Mouse (Mus musculus) layer of hippocampus, adult 18-20 months (tissue): ENCODE data around the gene Foxr1. TPM values are rescaled to one million over a fixed set of nuclear protein-coding genes. Genes with fewer than 3 reads are reported as not detected.
A peak's percentile ranks its signal among the peaks of the same experiment; 100 is the strongest.
"Not testable (repeated sequence)": the region's sequence is repeated elsewhere in the genome, so short reads cannot be mapped to it uniquely, and the experiment has no call there.

Source experiments
- DNase-seq, 2 experiments: peaks; one replicate each; pipeline ENCODE4 v3.0.0; 2022; ENCODE audit warnings: low spot score in 2 of 2
- total RNA-seq, 2 experiments: library from RNA; stranded (reverse); gene quantifications; 2 replicates each; pipeline ENCODE4 v1.2.3; 2021

The Foxr1 gene
- total RNA-seq, 2 experiments from 2014 or later, result not detected

DNA sequence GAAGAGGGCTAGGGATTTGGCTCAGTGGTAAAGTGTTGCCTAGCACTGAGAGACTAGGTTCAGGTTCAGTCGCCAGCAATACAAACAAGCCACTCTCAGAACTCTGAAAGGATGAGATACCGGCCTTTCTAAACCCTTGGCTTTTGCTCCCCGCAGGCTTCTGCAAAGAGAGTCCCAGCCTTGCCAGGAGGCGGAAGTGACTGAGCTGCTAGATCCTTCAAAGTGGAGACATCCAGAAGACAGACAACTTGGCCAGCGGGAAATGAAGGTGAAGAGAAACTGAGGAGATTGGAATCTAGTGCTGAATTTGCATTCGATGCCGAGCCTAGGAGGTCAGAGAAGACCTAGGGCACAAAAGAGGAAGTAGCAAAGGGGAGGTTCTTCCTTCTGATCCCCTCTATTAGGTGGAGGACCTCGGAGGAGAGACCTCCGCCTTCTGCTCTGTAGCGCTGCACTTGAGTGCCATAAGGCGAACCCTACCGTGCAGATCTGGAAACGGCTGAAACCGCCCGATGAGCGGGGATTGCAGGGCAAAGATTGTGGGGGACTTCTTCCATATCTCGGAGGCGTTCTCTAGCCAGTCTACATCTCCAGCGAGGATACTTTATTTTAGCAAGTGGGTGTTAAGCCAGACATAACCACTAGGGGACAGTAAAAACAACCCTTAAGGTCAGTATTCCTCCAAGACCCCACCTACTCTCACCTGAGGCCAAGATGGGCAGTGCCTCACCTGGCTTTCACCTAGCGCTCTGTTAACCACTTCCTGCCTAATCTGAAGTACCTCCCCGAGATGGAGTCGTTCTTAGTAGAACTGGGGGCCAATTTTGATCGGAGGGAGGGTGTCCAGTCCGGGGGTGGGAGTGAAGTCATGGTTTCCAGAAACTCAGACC, 36.6 kb upstream of the Foxr1 start:
- DNase-seq, result peak in 1 of 2 experiments; percentile 77

DNA sequence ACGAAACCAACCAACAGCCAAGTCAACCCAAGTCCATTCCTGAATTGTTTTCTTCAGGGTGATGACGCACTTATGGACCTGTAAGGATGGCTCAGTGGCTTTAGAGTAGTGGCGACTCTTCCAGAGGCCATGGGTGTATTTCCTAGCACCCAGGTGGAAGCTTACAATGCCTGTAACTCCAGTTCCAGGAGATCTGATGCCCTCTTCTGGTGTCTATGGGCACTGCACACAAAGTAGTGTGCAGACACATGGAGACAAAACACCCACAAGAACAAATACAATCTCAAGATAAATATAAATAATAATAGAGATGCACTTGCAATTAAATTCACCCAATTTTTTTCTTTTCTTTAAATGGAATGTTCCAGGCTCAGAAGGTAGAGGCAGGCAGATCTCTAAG, 35.0 kb upstream of the Foxr1 start:
- no peak for DNase-seq

DNA sequence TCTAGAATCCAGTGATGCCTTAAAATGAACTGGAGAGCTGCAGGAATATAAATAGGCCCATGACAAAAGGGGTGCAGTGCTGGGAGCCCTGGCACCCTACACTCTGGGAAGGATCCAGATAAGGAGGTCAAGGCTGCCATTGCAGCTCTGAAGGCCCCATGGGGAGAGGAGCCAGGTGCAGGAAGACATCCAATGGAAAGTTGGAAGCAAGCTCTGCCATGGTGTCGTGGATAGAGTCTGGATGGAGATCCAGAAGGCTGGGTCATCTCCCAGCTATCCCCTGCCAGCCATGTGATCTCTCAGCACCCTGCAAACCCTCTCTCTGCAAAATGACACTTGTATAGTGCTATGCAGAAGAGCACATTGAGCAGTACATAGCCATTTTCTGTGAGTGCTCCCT, 33.4 kb upstream of the Foxr1 start:
- DNase-seq, result no peak

DNA sequence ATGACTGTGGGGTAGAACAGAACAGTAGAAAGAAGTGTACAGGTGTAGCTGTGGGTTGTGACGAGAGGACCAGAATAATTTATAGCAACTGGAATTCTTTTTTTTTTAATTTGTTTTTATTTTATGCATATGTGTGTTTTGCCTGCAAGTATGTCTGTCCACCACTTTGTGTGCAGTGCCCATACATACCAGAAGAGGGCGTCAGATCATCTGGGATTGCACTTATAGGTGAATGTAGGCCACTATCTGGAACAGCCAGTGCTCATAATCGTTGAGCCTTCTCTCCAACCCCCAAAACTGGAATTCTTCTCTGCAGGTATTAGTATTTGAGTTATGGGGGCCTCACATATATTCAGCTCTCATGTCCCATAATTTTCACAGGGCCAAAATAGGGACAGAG, 32.2 kb upstream of the Foxr1 start:
- no peak for DNase-seq

GRCm38 (mm10) chr9:44468800-44469199, 27.9 kb upstream of the Foxr1 start:
- peak in 1 of 2 experiments; percentile 42 for DNase-seq

DNA sequence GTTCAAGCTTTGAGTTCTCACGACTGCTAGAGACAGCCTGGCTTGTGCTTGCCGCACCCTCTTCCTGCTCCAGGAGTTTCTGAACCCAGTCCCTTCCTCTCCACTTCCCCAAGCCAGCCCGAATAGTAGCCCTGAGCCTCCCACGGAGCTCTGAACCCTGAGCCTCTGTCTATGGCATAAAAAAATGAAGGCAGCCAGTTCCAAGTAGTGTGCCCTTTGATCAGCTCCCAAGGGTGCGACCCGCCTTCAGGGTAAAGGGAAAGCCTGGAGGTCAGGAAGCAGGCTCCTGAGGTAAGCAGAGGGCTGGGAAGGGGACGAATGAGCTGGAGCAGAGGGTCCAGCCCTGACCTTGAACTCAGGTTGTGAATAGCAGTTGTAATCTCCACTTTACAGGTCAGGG, 27.3 kb upstream of the Foxr1 start:
- DNase-seq, result no peak

DNA sequence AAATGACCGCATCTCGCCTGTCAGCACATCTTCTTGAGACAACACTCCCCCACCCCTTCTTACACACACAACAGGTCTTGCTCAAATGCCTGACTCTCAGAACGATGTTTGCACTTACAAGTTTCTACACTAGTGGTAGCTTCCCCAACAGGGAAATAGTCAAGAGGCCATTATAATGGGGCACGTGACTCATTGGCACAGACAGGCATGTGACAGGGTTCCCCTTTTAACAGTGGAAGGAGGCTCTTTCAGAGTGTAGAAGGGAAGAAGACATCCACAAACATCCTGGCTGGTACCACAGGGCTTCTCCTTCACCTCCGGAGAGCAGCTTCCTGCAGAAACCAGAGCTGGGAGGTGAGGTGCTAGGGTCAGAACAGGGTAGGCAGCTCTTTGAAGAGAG, 21.0 kb upstream of the Foxr1 start:
- DNase-seq, result no peak

GRCm38 (mm10) chr9:44457035-44457742, 16.3 kb upstream of the Foxr1 start:
- DNase-seq, result peak; percentile 88 to 96

DNA sequence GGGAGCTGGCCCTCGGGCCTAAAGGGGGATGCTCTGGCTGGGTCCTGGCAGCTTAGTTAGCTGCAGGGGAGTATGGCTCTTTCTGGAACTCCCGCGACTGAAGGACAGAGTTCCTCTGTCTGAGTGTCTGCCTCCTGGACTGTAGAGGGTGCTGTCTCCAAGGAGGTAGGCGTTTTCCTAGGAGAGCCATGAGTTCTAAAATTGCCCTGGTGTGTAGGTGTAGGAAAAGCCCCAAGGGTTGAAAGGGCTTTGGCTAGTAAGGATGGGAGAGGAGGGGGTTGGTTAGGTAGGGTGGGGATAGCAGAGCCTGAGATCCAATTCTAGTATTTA, 13.9 kb upstream of the Foxr1 start, which contains the start of gene Upk2:
TSS of gene Upk2 (minus strand) at position 86 of the 330 bp plus-strand sequence.
- no peak for DNase-seq

GRCm38 (mm10) chr9:44454132-44454890, 13.4 kb upstream of the Foxr1 start:
- peak; percentile 60 to 90 for DNase-seq

DNA sequence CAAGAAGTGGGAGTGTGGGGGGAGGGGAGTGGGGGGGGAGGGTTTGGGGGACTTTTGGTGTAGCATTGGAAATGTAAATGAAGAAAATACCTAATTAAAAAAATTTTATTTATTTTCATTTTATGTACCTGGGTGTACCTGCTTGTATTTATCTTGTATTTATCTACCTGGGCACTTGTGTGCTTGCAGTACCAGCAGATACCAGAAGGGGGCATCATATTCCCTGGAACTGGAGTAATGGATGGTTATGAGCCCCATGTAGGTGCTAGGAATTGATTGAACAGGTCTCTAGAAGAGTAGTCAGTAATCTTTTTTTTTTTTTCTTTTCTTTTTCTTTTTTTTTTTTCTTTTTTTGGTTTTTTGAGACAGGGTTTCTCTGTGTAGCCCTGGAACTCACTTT, 9.5 kb upstream of the Foxr1 start:
- no peak for DNase-seq

DNA sequence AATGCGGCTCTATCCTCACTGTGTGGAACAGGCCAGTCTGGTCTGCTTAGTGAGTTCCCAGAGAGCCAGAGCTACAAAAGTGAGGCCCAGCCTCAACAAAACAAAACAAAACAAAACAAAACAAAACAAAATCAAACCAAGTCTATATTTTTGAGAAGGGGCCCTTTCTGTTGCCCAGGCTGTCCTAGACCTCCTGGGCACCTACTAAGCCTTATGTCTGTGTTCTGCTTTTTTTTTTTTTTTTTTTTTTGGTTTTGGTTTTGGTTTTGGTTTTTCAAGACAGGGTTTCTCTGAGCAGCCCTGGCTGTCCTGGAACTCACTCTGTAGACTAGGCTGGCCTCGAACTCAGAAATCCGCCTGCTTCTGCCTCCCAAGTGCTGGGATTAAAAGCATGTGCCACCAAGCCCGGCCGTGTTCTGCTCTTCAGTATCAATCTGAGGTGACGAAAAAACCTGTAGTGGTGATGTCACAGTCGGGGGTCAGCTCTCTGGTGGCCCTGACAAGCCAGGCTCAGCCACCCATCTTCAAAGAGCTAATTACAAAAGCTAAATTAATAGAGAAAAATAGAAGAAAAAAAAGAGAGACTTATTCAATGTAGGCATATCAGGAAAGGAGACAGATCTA, 3.6 kb upstream of the Foxr1 start:
- not testable (repeated sequence) for DNase-seq

- DNase-seq, result no peak
Observed at GRCm38 (mm10) chr9:44435747-44436146, 5.2 kb downstream of the Foxr1 start.

GRCm38 (mm10) chr9:44432577-44433185, 8.3 kb downstream of the Foxr1 start:
- no peak for DNase-seq

- no peak for DNase-seq
Observed at GRCm38 (mm10) chr9:44423576-44423975, 17.4 kb downstream of the Foxr1 start.

GRCm38 (mm10) chr9:44420280-44420898, 20.5 kb downstream of the Foxr1 start:
- DNase-seq, result no peak

- DNase-seq, result not testable (repeated sequence)
Observed at GRCm38 (mm10) chr9:44419730-44420129, 21.2 kb downstream of the Foxr1 start.

GRCm38 (mm10) chr9:44418519-44419385, 22.2 kb downstream of the Foxr1 start, which contains the start of gene Ccdc84:
Gene Ccdc84 (minus strand): TSS chr9:44418569.
- no peak for DNase-seq

DNA sequence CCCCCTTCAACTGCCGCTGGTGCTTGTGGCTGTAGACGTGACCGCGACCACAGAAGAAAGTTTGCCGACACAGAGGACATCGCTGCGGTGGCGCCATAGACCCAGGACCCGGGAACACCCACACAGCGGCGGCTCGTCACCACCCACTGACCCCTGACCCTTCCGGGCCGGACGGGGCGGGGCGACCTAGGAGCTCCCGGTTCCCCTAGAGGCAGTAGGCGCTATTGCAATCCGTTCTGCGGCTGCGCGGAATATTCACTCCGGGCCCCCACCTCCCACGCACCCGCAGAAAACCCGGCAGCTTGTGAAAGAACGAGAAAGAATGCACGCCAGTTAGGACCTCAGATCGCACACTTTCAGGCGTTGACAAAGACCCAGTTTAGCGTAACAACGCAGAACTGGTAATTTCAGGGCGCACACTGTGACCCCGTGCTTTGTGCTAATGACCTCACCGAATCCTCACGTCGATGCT, 23.0 kb downstream of the Foxr1 start:
- DNase-seq, result peak; percentile 92 to 97
